Mouse (Mus musculus) brain, embryonic 14.5 days (tissue): Measurements from ENCODE around the gene Aldh16a1.

ENCODE experiments used
- CTCF ChIP-seq: fragments of 200-500 bp; IDR thresholded peaks from 2 replicates; pipeline ENCODE4 v1.5.1; 2012; ENCODE audit warnings: inconsistent platforms, mild to moderate bottlenecking, moderate library complexity, borderline replicate concordance; ENCODE audit not compliant: insufficient read depth, insufficient read length; ENCODE audit errors: extremely low read depth
- POLR2A ChIP-seq: fragments of 200-500 bp; IDR thresholded peaks from 2 replicates; pipeline ENCODE4 v1.6.1; 2012; ENCODE audit warnings: mild to moderate bottlenecking, inconsistent platforms, borderline replicate concordance; ENCODE audit not compliant: poor library complexity, insufficient read depth, insufficient read length, severe bottlenecking; ENCODE audit errors: extremely low read depth

- no peak for TF ChIP-seq POLR2A
- TF ChIP-seq CTCF, result no peak
Measured at GRCm38 (mm10) chr7:45129776-45130512, 24.4 kb downstream of the Aldh16a1 start.
